9 mouse cellular contexts compared by ENCODE assay signal in the genomic region with DNA sequence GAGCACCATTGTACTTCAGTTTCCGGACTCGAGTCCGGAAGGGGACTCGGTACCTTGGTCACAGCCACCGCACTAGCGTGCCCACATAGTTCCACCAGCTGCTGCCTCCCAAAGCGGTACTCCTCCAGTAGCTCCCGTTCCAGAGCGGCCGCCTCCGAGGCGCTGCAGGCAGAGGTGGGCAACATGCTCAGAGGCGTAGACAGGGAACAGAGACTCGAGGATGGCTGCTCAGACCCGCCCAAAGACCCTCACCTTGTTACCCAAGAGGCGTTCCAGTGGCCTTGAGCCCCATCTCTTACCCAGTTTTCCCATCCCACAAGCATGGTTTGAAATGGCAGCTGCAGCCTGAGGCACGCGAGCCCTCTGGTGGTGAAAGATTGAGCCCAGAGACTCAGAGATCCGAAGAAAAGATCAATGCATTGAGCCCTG. TPM values are rescaled to one million over a fixed set of nuclear protein-coding genes. Genes with fewer than 3 reads are reported as not detected.
DNase-seq lines count a peak whose midpoint lies in the region; ATAC-seq and TF ChIP-seq lines count a peak whose summit lies in the region.
"Had no signal": no experiment of that assay in that cellular context is flagged by ENCODE, and none has a peak within 500 bp of the region (broad histone marks: within the 10 kb centered on the region; RNA-seq: fewer than 3 reads in every experiment).

No protein-coding gene starts in this region.

- no peak overlapping the region for H3K27ac ChIP-seq in forebrain, embryonic 10.5 days
- H3K27ac ChIP-seq in forebrain, embryonic 12.5 days: no peak overlapping the region
- H3K27ac ChIP-seq in hindbrain, postnatal 0 days: no peak overlapping the region

- no peak overlapping the region for H3K9ac ChIP-seq in forebrain, embryonic 12.5 days
- no peak overlapping the region for H3K9ac ChIP-seq in hindbrain, postnatal 0 days (replicated peaks; ENCODE audit: low read length)

- TF ChIP-seq CTCF in hindbrain, postnatal 0 days (IDR thresholded peaks at IDR 0.05; ENCODE audit: low read depth): peak; percentile 88
- TF ChIP-seq CTCF in lung, adult 2 months (IDR thresholded peaks at IDR 0.05; ENCODE audit: insufficient read depth, low read length): peak; percentile 45

- 42% methylated on average over 19 of the region's 19 CpGs for WGBS in forebrain, embryonic 10.5 days
- 38% methylated on average over 19 of the region's 19 CpGs for WGBS in forebrain, embryonic 12.5 days
- WGBS in hindbrain, postnatal 0 days: 29% methylated on average over 19 of the region's 19 CpGs
- WGBS in lung, adult 2 months: 45% methylated on average over 19 of the region's 19 CpGs

- peaks cover 90% of the 10 kb centered on the region for H3K4me1 ChIP-seq in forebrain, embryonic 10.5 days
- peaks cover 75% of the 10 kb centered on the region for H3K4me1 ChIP-seq in forebrain, embryonic 12.5 days
- peaks cover 18% of the 10 kb centered on the region for H3K4me1 ChIP-seq in hindbrain, postnatal 0 days (ENCODE audit: insufficient read depth, low read length)
- H3K4me1 ChIP-seq in lung, adult 2 months (ENCODE audit: control insufficient read depth, insufficient read depth, low read length): peaks cover 17% of the 10 kb centered on the region

- ATAC-seq in forebrain, embryonic 12.5 days (ENCODE audit: low FRiP score): no peak
- no peak for ATAC-seq in hindbrain, postnatal 0 days

- no peak for TF ChIP-seq POLR2A in lung, adult 2 months (IDR thresholded peaks at IDR 0.05; ENCODE audit: borderline replicate concordance, extremely low read depth, low read depth, low read length)

- H3K4me3 ChIP-seq in forebrain, embryonic 10.5 days: peak overlapping the region; percentile 4; the same call in 1 of the 2 replicates
- no peak overlapping the region for H3K4me3 ChIP-seq in forebrain, embryonic 12.5 days (replicated peaks)
- no peak overlapping the region for H3K4me3 ChIP-seq in hindbrain, postnatal 0 days (ENCODE audit: low read length)
- no peak overlapping the region for H3K4me3 ChIP-seq in lung, adult 2 months (replicated peaks; ENCODE audit: extremely low read depth, low read depth, low read length)

- H3K27me3 ChIP-seq in forebrain, embryonic 10.5 days (ENCODE audit: poor library complexity, severe bottlenecking): peaks cover 70% of the 10 kb centered on the region
- peaks cover 58% of the 10 kb centered on the region for H3K27me3 ChIP-seq in forebrain, embryonic 12.5 days
- H3K27me3 ChIP-seq in hindbrain, postnatal 0 days (ENCODE audit: insufficient read depth, low read length): peaks cover 41% of the 10 kb centered on the region

- H3K36me3 ChIP-seq in forebrain, embryonic 10.5 days (replicated peaks): peaks cover 37% of the 10 kb centered on the region
- peaks cover 20% of the 10 kb centered on the region for H3K36me3 ChIP-seq in forebrain, embryonic 12.5 days (replicated peaks)
- peaks cover 5% of the 10 kb centered on the region; the same call in 1 of the 2 replicates for H3K36me3 ChIP-seq in hindbrain, postnatal 0 days (ENCODE audit: insufficient read depth, low read length)

- H3K9me3 ChIP-seq in forebrain, embryonic 10.5 days: no peaks in the 10 kb centered on the region
- H3K9me3 ChIP-seq in forebrain, embryonic 12.5 days: no peaks in the 10 kb centered on the region
- H3K9me3 ChIP-seq in hindbrain, postnatal 0 days (ENCODE audit: low read length): no peaks in the 10 kb centered on the region

- DNase-seq in forebrain, embryonic 10.5 days (ENCODE audit: extremely low spot score, low spot score): peak; percentile 67
- DNase-seq in CD4-positive helper T cell, adult 2 months (ENCODE audit: low read depth, low spot score): peak; percentile 37
- peak; percentile 52 to 53 for DNase-seq in cerebellum, postnatal 36 days
- DNase-seq in hindbrain, postnatal 0 days (ENCODE audit: low spot score): peak; percentile 77
- DNase-seq in lung, adult 2 months: peak; percentile 18
- DNase-seq in right cerebral cortex, postnatal 14 days: peak; percentile 70
- DNase-seq in urinary bladder, adult 18-20 months (ENCODE audit: low spot score in 2 of 2): no peak

- no peak overlapping the region for H3K4me2 ChIP-seq in forebrain, embryonic 12.5 days
- no peak overlapping the region for H3K4me2 ChIP-seq in hindbrain, postnatal 0 days (ENCODE audit: low read depth, low read length)

RNA-seq across cellular contexts. Expression of gene Cilp2, which starts 3.3 kb away (rescaled TPM):
- polyA plus RNA-seq in forebrain, embryonic 10.5 days (2016; fragmentation: Nextera tagmentation; extraction: Ambion mirVana): 0.36 and 0.53 TPM in 2 replicates
- 0.77 and 1.1 TPM in 2 replicates for polyA plus RNA-seq in forebrain, embryonic 12.5 days (2016; fragmentation: Nextera tagmentation; extraction: Ambion mirVana)
- 14.3 and 19.2 TPM in 2 replicates for total RNA-seq in hindbrain, postnatal 0 days (2014; rRNA removed)
- polyA plus RNA-seq in hindbrain, postnatal 0 days (2015; fragmentation: Nextera tagmentation; extraction: Ambion mirVana): 6.9 and 7.2 TPM in 2 replicates
- 3.1 TPM in 2 replicates for polyA plus RNA-seq in lung, adult 2 months (2012; rRNA removed)

RNA-seq across cellular contexts. Expression of gene Tssk6, which starts 11.2 kb away (rescaled TPM):
- 5.1 and 5.3 TPM in 2 replicates for polyA plus RNA-seq in forebrain, embryonic 10.5 days (2016; fragmentation: Nextera tagmentation; extraction: Ambion mirVana)
- polyA plus RNA-seq in forebrain, embryonic 12.5 days (2016; fragmentation: Nextera tagmentation; extraction: Ambion mirVana): 4.2 and 4.3 TPM in 2 replicates
- 1.6 and 1.8 TPM in 2 replicates for total RNA-seq in hindbrain, postnatal 0 days (2014; rRNA removed)
- 3.7 and 4.3 TPM in 2 replicates for polyA plus RNA-seq in hindbrain, postnatal 0 days (2015; fragmentation: Nextera tagmentation; extraction: Ambion mirVana)
- polyA plus RNA-seq in lung, adult 2 months (2012; rRNA removed): 0.70 and 1.0 TPM in 2 replicates
- total RNA-seq: heart, postnatal 14 days had no signal

RNA-seq across cellular contexts. Expression of gene Ndufa13, which starts 11.5 kb away (rescaled TPM):
- polyA plus RNA-seq in forebrain, embryonic 10.5 days (2016; fragmentation: Nextera tagmentation; extraction: Ambion mirVana): 165 and 170 TPM in 2 replicates
- 165 and 168 TPM in 2 replicates for polyA plus RNA-seq in forebrain, embryonic 12.5 days (2016; fragmentation: Nextera tagmentation; extraction: Ambion mirVana)
- 61.0 and 91.4 TPM in 2 replicates for total RNA-seq in hindbrain, postnatal 0 days (2014; rRNA removed)
- polyA plus RNA-seq in hindbrain, postnatal 0 days (2015; fragmentation: Nextera tagmentation; extraction: Ambion mirVana): 269 and 275 TPM in 2 replicates
- polyA plus RNA-seq in lung, adult 2 months (2012; rRNA removed): 96.8 and 103 TPM in 2 replicates

RNA-seq across cellular contexts. Expression of gene Yjefn3, which starts 11.7 kb away (rescaled TPM):
- 3.8 and 5.1 TPM in 2 replicates for polyA plus RNA-seq in forebrain, embryonic 10.5 days (2016; fragmentation: Nextera tagmentation; extraction: Ambion mirVana)
- 7.0 and 9.8 TPM in 2 replicates for polyA plus RNA-seq in forebrain, embryonic 12.5 days (2016; fragmentation: Nextera tagmentation; extraction: Ambion mirVana)
- 8.4 and 10.7 TPM in 2 replicates for total RNA-seq in hindbrain, postnatal 0 days (2014; rRNA removed)
- polyA plus RNA-seq in hindbrain, postnatal 0 days (2015; fragmentation: Nextera tagmentation; extraction: Ambion mirVana): 13.3 and 13.8 TPM in 2 replicates
- polyA plus RNA-seq in lung, adult 2 months (2012; rRNA removed): 3.5 and 5.3 TPM in 2 replicates

RNA-seq across cellular contexts. Expression of gene Pbx4, which starts 58.5 kb away (rescaled TPM):
- polyA plus RNA-seq in forebrain, embryonic 10.5 days (2016; fragmentation: Nextera tagmentation; extraction: Ambion mirVana): 41.6 and 45.7 TPM in 2 replicates
- 51.2 and 54.0 TPM in 2 replicates for polyA plus RNA-seq in forebrain, embryonic 12.5 days (2016; fragmentation: Nextera tagmentation; extraction: Ambion mirVana)
- 46.5 and 86.4 TPM in 2 replicates for total RNA-seq in hindbrain, postnatal 0 days (2014; rRNA removed)
- 81.9 and 88.5 TPM in 2 replicates for polyA plus RNA-seq in hindbrain, postnatal 0 days (2015; fragmentation: Nextera tagmentation; extraction: Ambion mirVana)
- polyA plus RNA-seq in lung, adult 2 months (2012; rRNA removed): 4.2 and 5.5 TPM in 2 replicates

Comparison
In these comparisons a context has a peak if more than half of its experiments do, and no peak if none do; other contexts are left out.
1. DNase-seq: peak in forebrain, embryonic 10.5 days (single experiment), CD4-positive helper T cell, adult 2 months (single experiment), cerebellum, postnatal 36 days (2 of 2), hindbrain, postnatal 0 days (single experiment), lung, adult 2 months (single experiment) and right cerebral cortex, postnatal 14 days (single experiment); none in urinary bladder, adult 18-20 months (0 of 2).